ENCODE assay signal across 21 mouse cellular contexts in genomic region chr4:142186155-142186554, GRCm38 (mm10). TPM values are rescaled to one million over a fixed set of nuclear protein-coding genes. Genes with fewer than 3 reads are reported as not detected.
DNase-seq lines count a peak whose midpoint lies in the region; ATAC-seq and TF ChIP-seq lines count a peak whose summit lies in the region.
"Had no signal": no experiment of that assay in that cellular context is flagged by ENCODE, and none has a peak within 500 bp of the region (broad histone marks: within the 10 kb centered on the region; RNA-seq: fewer than 3 reads in every experiment).

No protein-coding gene starts in this region.

- no peak for TF ChIP-seq EP300 in heart, adult 2 months (IDR thresholded peaks at IDR 0.05; ENCODE audit: insufficient read depth, low read depth, low read length)

- ATAC-seq in stomach, embryonic 15.5 days (ENCODE audit: insufficient read depth, low FRiP score, low read depth): no peak

- no peak overlapping the region for H3K4me3 ChIP-seq in heart, adult 2 months
- no peak overlapping the region for H3K4me3 ChIP-seq in left cerebral cortex, adult 2 months
- no peak overlapping the region for H3K4me3 ChIP-seq in stomach, embryonic 15.5 days (replicated peaks)
- H3K4me3 ChIP-seq: embryonic facial prominence, embryonic 10.5 days; erythroblast, embryonic 14.5 days; heart, embryonic 13.5 days; hindbrain, embryonic 10.5 days; midbrain, embryonic 10.5 days; neural tube, embryonic 15.5 days had no signal

- intact Hi-C loops in heart, adult 2 months (cut with DNase I): loop anchor here (2.0 kb wide), 1 partner anchor 33 kb away; no protein-coding TSS in a partner anchor
- intact Hi-C loops in heart, postnatal 10 days (cut with DNase I): loop anchor here (5.0 kb wide), 1 partner anchor 34 kb away; no protein-coding TSS in a partner anchor
- intact Hi-C loops in left cerebral cortex, adult 2 months (cut with DNase I): no loop called here

- no peak for TF ChIP-seq POLR2A in heart, adult 2 months (IDR thresholded peaks at IDR 0.05; ENCODE audit: insufficient read depth, low read depth, low read length)

- no peaks in the 10 kb centered on the region for H3K36me3 ChIP-seq in heart, adult 2 months (ENCODE audit: control insufficient read depth, insufficient read depth, low read length)
- H3K36me3 ChIP-seq in stomach, embryonic 15.5 days: no peaks in the 10 kb centered on the region
- H3K36me3 ChIP-seq: heart, embryonic 13.5 days; midbrain, embryonic 10.5 days; neural tube, embryonic 15.5 days had no signal

- H3K79me2 ChIP-seq in heart, adult 2 months (replicated peaks; ENCODE audit: control insufficient read depth, insufficient read depth, low read length): no peaks in the 10 kb centered on the region

- 96% methylated on average over 3 of the region's 3 CpGs for WGBS in heart, adult 2 months
- 88% methylated on average over 3 of the region's 3 CpGs for WGBS in stomach, embryonic 15.5 days

- no peaks in the 10 kb centered on the region for H3K27me3 ChIP-seq in heart, adult 2 months (ENCODE audit: control insufficient read depth, insufficient read depth, low read length)
- H3K27me3 ChIP-seq in stomach, embryonic 15.5 days (replicated peaks): no peaks in the 10 kb centered on the region
- H3K27me3 ChIP-seq: heart, embryonic 13.5 days; neural tube, embryonic 15.5 days had no signal

- peak overlapping the region; percentile 70 for H3K27ac ChIP-seq in heart, adult 2 months
- no peak overlapping the region for H3K27ac ChIP-seq in left cerebral cortex, adult 2 months
- H3K27ac ChIP-seq in stomach, embryonic 15.5 days: peak overlapping the region; percentile 85
- H3K27ac ChIP-seq: heart, embryonic 13.5 days; midbrain, embryonic 10.5 days; neural tube, embryonic 15.5 days had no signal

- TF ChIP-seq CTCF in heart, adult 2 months (IDR thresholded peaks at IDR 0.05): peak; percentile 63
- TF ChIP-seq CTCF in left cerebral cortex, adult 2 months (IDR thresholded peaks at IDR 0.05): peak; percentile 34

- H3K9ac ChIP-seq in heart, adult 2 months (ENCODE audit: low read depth, low read length): no peak overlapping the region
- no peak overlapping the region for H3K9ac ChIP-seq in stomach, embryonic 15.5 days
- H3K9ac ChIP-seq: heart, embryonic 13.5 days; neural tube, embryonic 15.5 days had no signal

- DNase-seq in heart, adult 2 months: no peak
- DNase-seq in heart, postnatal 10 days: no peak
- DNase-seq in left cerebral cortex, adult 2 months (ENCODE audit: extremely low spot score in 1 of 2, low spot score in 2 of 2): no peak
- no peak for DNase-seq in left cerebral cortex, adult 18-20 months (ENCODE audit: low spot score in 2 of 2)
- peak; percentile 63 for DNase-seq in ES-CJ7 (ENCODE audit: low read depth, low spot score)
- no peak for DNase-seq in left cerebral cortex, adult 11 months (ENCODE audit: low spot score)
- DNase-seq: B cell, adult 2 months; cerebellum, postnatal 25 days; gastrocnemius, postnatal 36 days; layer of hippocampus, adult 9-11 months; lung, postnatal 14 days; thymus, postnatal 25 days had no signal

- no peak overlapping the region for H3K4me2 ChIP-seq in stomach, embryonic 15.5 days
- H3K4me2 ChIP-seq: heart, embryonic 13.5 days; liver, embryonic 11.5 days; neural tube, embryonic 15.5 days had no signal

- H3K4me1 ChIP-seq in heart, adult 2 months (ENCODE audit: control insufficient read depth, insufficient read depth, low read length): peaks cover 3% of the 10 kb centered on the region
- H3K4me1 ChIP-seq in stomach, embryonic 15.5 days: peaks cover 28% of the 10 kb centered on the region
- H3K4me1 ChIP-seq: midbrain, embryonic 10.5 days; neural tube, embryonic 15.5 days had no signal

- no peaks in the 10 kb centered on the region for H3K9me3 ChIP-seq in stomach, embryonic 15.5 days
- H3K9me3 ChIP-seq: embryonic facial prominence, embryonic 10.5 days; heart, embryonic 13.5 days; midbrain, embryonic 10.5 days; neural tube, embryonic 15.5 days had no signal

RNA-seq across cellular contexts. Expression of gene Kazn, which starts 53.0 kb away (rescaled TPM):
- total RNA-seq in heart, adult 2 months (2021): 1 to 10 TPM; 2.4 to 3.4 TPM
- 3.8 and 5.7 TPM in 2 replicates for polyA plus RNA-seq in heart, adult 2 months (2012; rRNA removed)
- 1 to 10 TPM; 7.3 to 9.1 TPM for total RNA-seq in heart, postnatal 10 days (2021)
- total RNA-seq in left cerebral cortex, adult 2 months (2021): 10 to 100 TPM; 82.9 to 90.9 TPM
- 10 to 100 TPM; 76.8 to 79.4 TPM for total RNA-seq in left cerebral cortex, adult 18-20 months (2021)
- polyA plus RNA-seq in stomach, embryonic 15.5 days (2015; fragmentation: Nextera tagmentation; extraction: Ambion mirVana): 17.1 and 18.0 TPM in 2 replicates
- total RNA-seq: MEL had no signal

Comparison
In these comparisons a context has a peak if more than half of its experiments do, and no peak if none do; other contexts are left out.
1. RNA of gene Kazn, which starts 53.0 kb away (total RNA-seq): 82.9 to 90.9 TPM in left cerebral cortex, adult 2 months and 76.8 to 79.4 TPM in left cerebral cortex, adult 18-20 months; 7.3 to 9.1 TPM in heart, postnatal 10 days and 2.4 to 3.4 TPM in heart, adult 2 months; every median in the first group is over 4 times any median in the second.